Mouse (Mus musculus) kidney, postnatal 36 days (tissue): ENCODE results near the gene Pcolce2.

Experiments used
- DNase-seq, 2 experiments: peaks; one replicate each; pipeline ENCODE4 v3.0.0; 2021 to 2022; ENCODE audit warnings: mixed read lengths in 2 of 2

The Pcolce2 gene

GRCm38 (mm10) chr9:95654356-95654755, 17.0 kb downstream of the Pcolce2 start:
- no peak for DNase-seq

GRCm38 (mm10) chr9:95657941-95658340, 20.5 kb downstream of the Pcolce2 start:
- DNase-seq: no peak

GRCm38 (mm10) chr9:95664290-95664989, 27.0 kb downstream of the Pcolce2 start:
- no peak for DNase-seq

- DNase-seq: no peak
Measured at GRCm38 (mm10) chr9:95665835-95666234, 28.4 kb downstream of the Pcolce2 start.

DNA sequence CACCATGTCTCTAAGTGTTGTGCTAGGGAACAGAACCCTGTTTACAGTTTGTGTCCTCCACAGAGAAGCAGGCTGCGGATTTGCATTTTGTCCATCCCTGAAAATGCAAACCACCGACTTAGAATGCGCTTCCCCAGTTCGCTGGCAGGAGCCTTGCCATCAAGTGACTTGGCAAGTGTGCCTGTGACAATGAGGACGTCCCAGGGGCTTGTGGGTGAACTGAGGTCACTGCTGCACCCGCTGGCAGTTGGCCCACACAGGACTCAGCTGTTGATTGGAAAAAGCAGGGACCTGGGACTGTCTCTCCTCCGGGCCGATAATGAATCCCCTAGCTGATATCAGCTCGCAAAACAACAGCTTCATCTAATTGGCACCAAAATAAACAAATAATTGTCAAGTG, 30.4 kb downstream of the Pcolce2 start:
- DNase-seq: peak; percentile 51 to 69

DNA sequence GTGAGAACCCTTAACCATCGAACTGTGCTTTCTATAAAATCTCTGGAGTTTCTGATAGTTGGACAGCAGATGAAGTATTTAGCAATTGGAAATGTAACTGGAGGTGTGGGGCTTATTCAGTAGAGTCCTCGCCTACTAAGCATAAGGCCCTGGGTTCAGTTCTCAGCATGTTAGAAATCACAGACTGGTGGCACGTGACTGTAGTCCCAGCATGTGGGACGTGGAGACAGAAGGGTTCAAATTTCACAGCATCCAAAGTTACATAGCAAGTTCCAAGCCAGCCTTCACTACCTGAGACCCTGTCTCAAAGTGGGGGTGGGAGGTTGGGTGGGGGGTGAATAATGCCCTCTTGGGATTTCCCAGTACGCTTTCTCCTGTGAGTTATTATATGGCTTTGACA, 30.9 kb downstream of the Pcolce2 start:
- DNase-seq: no peak

- no peak for DNase-seq
Measured at GRCm38 (mm10) chr9:95672331-95672730, 34.9 kb downstream of the Pcolce2 start.

- no peak for DNase-seq
Measured at GRCm38 (mm10) chr9:95672760-95673159, 35.4 kb downstream of the Pcolce2 start.

DNA sequence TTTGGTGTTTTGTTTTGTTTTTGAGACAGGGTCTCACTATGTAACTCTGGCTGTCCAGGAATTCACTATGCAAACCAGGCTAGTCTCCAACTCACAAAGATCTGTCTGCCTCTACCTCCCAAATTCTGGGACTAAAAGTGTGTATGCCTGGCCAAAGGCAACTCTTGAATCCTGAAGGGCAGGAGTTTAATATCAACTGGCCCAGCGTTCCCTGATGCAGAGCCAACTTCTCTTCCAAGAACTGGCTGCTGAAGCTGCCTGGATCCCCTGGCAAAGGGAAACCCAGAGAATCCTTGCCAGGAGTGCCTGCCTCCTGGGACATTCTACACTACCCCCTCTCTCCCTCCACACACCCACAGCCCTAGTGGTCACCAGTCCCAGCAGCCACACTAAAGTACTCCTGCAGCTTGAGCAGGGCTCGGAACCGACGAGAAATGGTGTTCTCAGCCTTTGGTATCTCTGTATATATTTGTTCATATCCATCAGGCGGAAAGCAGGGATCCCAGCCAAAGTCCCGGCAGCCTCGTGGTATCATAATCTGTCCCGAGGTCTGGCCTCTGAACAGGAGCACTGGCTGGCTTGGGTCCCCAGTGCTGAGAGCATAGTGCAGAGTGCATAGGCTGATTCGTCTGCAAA, 37.8 kb downstream of the Pcolce2 start:
- DNase-seq: peak; percentile 84 to 88

DNA sequence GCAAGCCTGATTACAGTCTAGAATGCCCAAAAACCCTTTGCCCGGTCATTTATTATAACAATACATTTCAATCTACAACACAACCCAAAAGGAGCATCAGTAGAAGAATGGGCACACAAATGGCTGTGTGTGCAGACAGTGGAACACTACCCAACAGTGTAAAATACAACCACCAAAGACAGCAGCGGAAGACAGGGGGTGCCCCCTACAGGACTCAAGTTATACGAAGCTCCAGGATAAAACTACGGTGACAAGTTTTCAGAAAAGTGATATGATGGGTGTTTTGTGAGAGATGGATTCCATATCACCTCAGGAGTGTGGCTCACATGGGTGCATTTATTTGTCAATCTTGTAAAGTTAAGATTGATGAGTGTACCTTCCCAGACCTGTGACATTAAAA, 38.6 kb downstream of the Pcolce2 start:
- peak in 1 of 2 experiments; percentile 17 for DNase-seq

GRCm38 (mm10) chr9:95679966-95680365, 42.6 kb downstream of the Pcolce2 start:
- DNase-seq: no peak

GRCm38 (mm10) chr9:95680691-95681090, 43.3 kb downstream of the Pcolce2 start:
- DNase-seq: peak in 1 of 2 experiments; percentile 42

DNA sequence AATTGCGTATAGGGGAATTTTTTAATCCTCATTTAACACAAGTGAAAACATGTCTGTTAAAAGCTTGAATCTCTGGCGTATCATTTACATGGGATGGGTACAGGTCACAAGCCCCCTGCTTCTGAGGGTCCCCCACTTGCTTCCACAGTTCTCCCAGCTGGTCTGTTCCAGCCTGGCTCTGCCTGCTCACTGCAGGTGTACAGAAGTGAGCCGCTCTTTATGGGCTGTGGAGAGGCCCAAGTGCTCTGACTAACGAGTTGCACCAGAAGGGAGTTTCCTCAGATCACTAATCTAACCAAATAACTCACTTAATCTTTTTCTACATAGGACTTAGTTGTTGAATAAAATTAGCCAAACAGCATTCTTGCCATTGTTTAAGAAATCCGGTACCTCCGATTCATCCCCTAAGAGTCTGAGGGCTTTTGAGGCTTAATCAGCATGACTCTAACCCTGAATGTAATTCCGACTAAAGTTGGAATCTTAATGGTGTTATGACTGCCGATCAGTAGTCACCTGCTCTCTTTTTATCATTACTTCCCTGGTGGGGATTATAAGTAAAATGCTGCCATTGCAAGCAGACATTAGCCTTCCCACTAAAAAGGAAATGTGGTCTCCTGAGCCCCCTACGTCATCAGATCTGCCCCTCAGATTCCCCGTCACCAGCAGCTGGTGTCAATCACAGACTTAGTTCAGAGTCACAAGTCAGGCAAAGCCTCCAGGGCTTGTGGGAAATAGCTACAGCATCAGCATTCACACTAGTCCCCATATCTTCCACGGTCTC, 48.4 kb downstream of the Pcolce2 start:
- DNase-seq: no peak

GRCm38 (mm10) chr9:95688064-95688463, 50.7 kb downstream of the Pcolce2 start:
- peak; percentile 35 to 78 for DNase-seq

DNA sequence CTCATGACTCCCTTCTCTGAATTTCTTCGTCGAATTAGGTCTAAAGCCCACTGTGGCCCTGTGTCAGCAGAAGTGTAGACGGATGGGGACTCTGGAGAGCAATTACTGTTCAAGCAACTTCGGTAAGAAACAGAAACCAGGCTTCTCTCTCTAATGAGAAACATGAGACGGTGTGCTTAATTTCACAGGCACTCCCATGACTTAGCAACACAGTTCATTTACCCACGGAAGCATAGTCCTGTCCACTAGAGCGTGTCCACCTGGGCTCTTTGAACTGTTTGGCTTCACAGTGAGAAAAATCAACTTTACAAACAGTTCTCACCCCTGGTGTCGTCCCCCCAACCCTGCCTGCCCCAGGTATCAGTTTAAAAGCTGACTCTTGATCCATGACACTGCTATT, 55.4 kb downstream of the Pcolce2 start:
- peak; percentile 60 to 68 for DNase-seq

DNA sequence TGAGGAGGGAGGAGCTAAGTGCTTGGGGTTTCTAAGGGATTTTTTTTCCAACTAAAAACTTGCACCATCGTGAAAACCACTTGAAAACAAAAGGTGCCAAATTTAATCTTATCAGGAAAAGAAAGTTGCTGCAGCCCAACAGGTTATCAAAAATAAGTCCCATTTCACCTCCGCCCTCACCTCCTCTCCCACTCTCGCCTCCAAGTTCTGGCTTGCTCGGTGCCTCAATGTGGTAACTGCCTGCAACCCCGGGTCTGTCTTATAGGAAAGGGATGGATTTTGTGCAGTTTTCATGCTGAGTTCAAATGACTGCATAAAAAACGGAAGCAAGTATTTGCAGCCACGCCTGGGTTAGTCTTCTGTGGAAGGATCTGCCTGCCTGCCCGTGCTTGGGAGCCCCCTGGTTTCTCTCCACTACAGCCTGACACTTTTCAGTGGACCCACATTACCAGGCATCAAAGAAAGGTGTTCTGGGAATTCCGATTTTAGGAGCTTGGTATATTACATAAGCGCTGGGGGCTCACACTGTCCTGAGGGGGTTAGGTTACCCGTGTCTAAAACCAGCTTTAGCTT, 56.2 kb downstream of the Pcolce2 start:
- DNase-seq: peak in 1 of 2 experiments; percentile 20

GRCm38 (mm10) chr9:95694526-95694925, 57.1 kb downstream of the Pcolce2 start:
- DNase-seq: no peak

DNA sequence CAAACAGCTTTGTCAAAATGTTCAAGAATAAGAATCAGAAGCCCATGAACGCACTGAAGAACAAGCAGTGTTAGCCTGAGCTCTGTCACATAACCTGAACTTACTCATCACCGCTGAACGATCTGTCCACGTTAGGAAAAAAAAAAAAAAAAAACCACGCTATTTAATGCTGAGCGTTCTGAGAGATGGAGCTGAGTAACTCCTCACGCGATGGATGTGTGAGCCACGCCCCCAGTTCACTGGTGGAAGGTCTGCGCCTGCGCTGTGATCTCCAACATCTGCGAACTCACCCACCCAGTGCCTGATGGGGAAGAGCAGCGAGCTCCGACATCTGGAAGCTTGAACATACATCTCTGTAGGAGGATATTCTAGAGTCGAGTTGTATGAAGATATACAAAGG, 57.6 kb downstream of the Pcolce2 start:
- no peak for DNase-seq

DNA sequence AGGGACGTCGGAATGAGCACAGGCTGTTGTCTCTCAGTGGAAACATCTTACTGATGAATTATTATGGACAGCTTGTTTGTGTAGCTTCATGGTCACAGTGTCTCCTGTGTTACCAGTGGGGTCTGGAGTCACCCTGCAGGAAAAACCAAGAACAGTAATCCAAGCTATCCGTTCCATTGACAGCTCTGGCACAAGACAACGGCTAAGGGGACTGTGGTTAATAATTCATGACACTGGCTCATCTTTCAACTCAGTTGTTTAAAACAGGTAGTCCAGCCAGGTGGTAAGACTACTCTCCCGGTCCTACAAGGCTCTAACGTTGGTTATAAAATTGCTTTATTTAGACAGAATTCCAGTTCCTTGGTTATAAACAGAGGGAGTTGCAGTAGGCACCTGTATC, 59.2 kb downstream of the Pcolce2 start:
- DNase-seq: peak; percentile 51 to 71

DNA sequence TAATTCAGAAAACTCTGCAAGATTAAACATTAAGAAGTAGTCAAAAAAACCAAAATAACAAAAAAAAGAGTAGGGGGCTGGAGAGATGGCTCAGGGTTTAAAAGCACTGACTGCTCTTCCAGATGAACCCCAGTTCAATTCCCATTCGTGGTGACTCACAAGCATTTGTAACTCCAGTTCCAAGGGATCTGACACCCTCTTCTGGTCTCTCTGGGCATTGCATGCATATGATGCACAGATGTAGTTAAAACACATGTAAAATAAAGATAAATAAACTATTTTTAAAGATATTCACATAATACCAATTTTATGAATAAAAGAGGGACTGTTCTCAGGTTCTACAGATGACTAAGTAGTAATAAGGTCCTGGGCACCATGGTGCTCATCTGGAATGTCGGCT, 60.4 kb downstream of the Pcolce2 start:
- DNase-seq: peak; percentile 46 to 84

- no peak for DNase-seq
Measured at GRCm38 (mm10) chr9:95699273-95699672, 61.9 kb downstream of the Pcolce2 start.

DNA sequence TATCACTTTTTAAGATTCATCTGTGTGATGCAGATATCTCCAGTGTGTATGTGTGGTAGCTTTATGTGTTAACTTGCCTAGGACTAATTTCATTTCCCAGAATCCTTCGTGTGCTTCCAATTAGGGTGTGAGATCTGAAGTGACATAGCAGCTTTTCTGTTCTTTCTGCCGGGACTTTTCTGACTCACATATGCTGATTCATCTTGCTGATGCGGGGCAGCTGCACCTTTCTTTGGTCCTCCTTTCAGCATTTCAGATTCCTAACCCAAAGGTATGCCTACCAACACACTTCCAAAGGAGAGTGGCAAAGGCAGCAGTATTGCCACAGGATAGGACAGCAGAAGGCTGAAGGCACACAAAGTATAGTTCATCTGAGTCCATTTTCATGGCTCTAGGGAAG, 66.7 kb downstream of the Pcolce2 start:
- no peak for DNase-seq

DNA sequence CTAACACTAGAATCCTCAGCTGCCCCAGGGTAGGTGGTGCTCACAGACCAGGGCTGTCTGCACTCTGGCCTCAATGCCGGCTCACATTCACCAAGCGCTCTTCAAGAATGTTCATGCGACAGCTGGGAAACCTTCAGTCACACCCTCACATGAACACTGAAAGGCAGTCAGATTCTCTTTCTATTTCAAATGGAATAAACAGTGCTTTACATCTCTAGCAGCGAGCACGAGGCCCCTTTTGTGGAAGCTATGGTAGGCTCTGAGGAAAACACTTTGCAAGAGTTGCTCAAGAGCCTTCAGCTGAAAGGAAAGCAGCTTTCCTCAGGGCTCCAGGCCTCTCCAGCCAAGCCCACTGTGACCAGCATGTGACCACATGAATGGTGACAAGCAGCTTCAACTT, 68.0 kb downstream of the Pcolce2 start:
- DNase-seq: no peak
